Comparison of ENCODE assay signal across 23 mouse cellular contexts in the genomic region with DNA sequence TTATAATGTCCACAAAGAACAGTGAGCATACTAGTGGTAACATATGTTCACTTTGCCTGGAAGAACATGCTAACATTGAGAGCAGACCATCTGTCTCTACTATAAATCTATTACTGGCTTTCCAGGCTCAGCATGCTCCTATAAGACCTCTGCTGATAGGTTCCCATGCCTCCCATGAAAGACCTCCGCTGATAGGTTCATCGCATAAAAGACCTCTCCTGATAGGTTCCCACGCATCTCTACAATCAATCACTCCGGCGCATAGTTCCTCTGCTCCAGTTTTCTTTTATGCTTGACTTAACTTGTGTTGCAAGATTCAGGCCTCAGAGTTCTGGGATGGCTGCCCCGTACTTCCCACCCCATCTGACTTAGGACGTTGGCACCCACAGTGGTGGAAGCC.
A peak's percentile ranks its signal among the peaks of the same experiment; 100 is the strongest.
DNase-seq lines count a peak whose midpoint lies in the region; ATAC-seq lines count a peak whose summit lies in the region.
"Had no signal": no experiment of that assay in that cellular context is flagged by ENCODE, and none has a peak within 500 bp of the region (broad histone marks: within the 10 kb centered on the region; RNA-seq: fewer than 3 reads in every experiment).

No protein-coding gene starts in this region.

- no peaks in the 10 kb centered on the region for H3K27me3 ChIP-seq in hindbrain, embryonic 16.5 days (replicated peaks; ENCODE audit: control insufficient read depth, insufficient read depth, low read length)
- H3K27me3 ChIP-seq in hindbrain, embryonic 14.5 days (ENCODE audit: control insufficient read depth, insufficient read depth, low read length): no peaks in the 10 kb centered on the region
- no peaks in the 10 kb centered on the region for H3K27me3 ChIP-seq in neural tube, embryonic 14.5 days (ENCODE audit: control insufficient read depth, insufficient read depth, low read length)
- no peaks in the 10 kb centered on the region for H3K27me3 ChIP-seq in hindbrain, embryonic 11.5 days (ENCODE audit: control insufficient read depth, insufficient read depth, low read length)
- H3K27me3 ChIP-seq: hindbrain, embryonic 15.5 days; liver, embryonic 12.5 days had no signal

- no peak for DNase-seq in hindbrain, embryonic 14.5 days (ENCODE audit: low spot score)
- peak; percentile 37 for DNase-seq in retina, postnatal 1 day
- DNase-seq in retina, embryonic 14.5 days (ENCODE audit: low spot score): no peak
- DNase-seq in adipocyte (ENCODE audit: low spot score): peak; percentile 71
- no peak for DNase-seq in heart, postnatal 10 days
- no peak for DNase-seq in hindbrain, embryonic 11.5 days (ENCODE audit: low spot score)
- DNase-seq: adrenal gland, postnatal 14 days; B cell, adult 2 months; cerebellum, adult 11-12 months; cerebellum, postnatal 25 days; gastrocnemius, postnatal 14 days; kidney, adult 11 months; kidney, postnatal 25 days; liver, postnatal 0 days; thymus, postnatal 14 days had no signal

- no peak overlapping the region for H3K9ac ChIP-seq in hindbrain, embryonic 16.5 days (ENCODE audit: low read depth, low read length)
- H3K9ac ChIP-seq in hindbrain, embryonic 14.5 days: no peak overlapping the region
- no peak overlapping the region for H3K9ac ChIP-seq in neural tube, embryonic 14.5 days (replicated peaks; ENCODE audit: low read depth, low read length)
- no peak overlapping the region for H3K9ac ChIP-seq in hindbrain, embryonic 11.5 days (ENCODE audit: low read depth, low read length)
- H3K9ac ChIP-seq: hindbrain, embryonic 15.5 days; liver, embryonic 12.5 days; liver, postnatal 0 days had no signal

- ATAC-seq in hindbrain, embryonic 16.5 days: peak; percentile 64
- ATAC-seq in hindbrain, embryonic 14.5 days (ENCODE audit: low FRiP score): no peak
- ATAC-seq in neural tube, embryonic 14.5 days (ENCODE audit: low read depth): peak; percentile 28; the same call in 1 of the 2 replicates
- no peak for ATAC-seq in hindbrain, embryonic 11.5 days (ENCODE audit: low FRiP score)
- ATAC-seq: liver, embryonic 12.5 days; liver, postnatal 0 days had no signal

- no peak overlapping the region for H3K4me3 ChIP-seq in hindbrain, embryonic 16.5 days (ENCODE audit: low read length)
- no peak overlapping the region for H3K4me3 ChIP-seq in hindbrain, embryonic 14.5 days (replicated peaks; ENCODE audit: low read length)
- no peak overlapping the region for H3K4me3 ChIP-seq in neural tube, embryonic 14.5 days (ENCODE audit: low read depth, low read length)
- H3K4me3 ChIP-seq in hindbrain, embryonic 11.5 days (ENCODE audit: low read depth, low read length): no peak overlapping the region
- H3K4me3 ChIP-seq: erythroblast, embryonic 14.5 days; hindbrain, embryonic 15.5 days; layer of hippocampus, adult 2 months; liver, embryonic 12.5 days had no signal

- H3K4me1 ChIP-seq in hindbrain, embryonic 16.5 days (ENCODE audit: control insufficient read depth, insufficient read depth, low read depth, low read length): peaks cover 3% of the 10 kb centered on the region; the same call in 1 of the 2 replicates
- no peaks in the 10 kb centered on the region for H3K4me1 ChIP-seq in hindbrain, embryonic 14.5 days (replicated peaks; ENCODE audit: control insufficient read depth, insufficient read depth, low read length)
- no peaks in the 10 kb centered on the region for H3K4me1 ChIP-seq in neural tube, embryonic 14.5 days (ENCODE audit: control insufficient read depth, insufficient read depth, low read length)
- H3K4me1 ChIP-seq in hindbrain, embryonic 11.5 days (replicated peaks; ENCODE audit: control insufficient read depth, insufficient read depth, low read length): peaks cover 6% of the 10 kb centered on the region
- H3K4me1 ChIP-seq: hindbrain, embryonic 15.5 days; liver, embryonic 12.5 days had no signal

- intact Hi-C loops in heart, postnatal 10 days (cut with DNase I): no loop called here

- no peak overlapping the region for H3K4me2 ChIP-seq in hindbrain, embryonic 16.5 days (ENCODE audit: low read length)
- no peak overlapping the region for H3K4me2 ChIP-seq in hindbrain, embryonic 14.5 days (replicated peaks)
- H3K4me2 ChIP-seq in neural tube, embryonic 14.5 days (ENCODE audit: low read depth, low read length): no peak overlapping the region
- H3K4me2 ChIP-seq in hindbrain, embryonic 11.5 days (replicated peaks; ENCODE audit: low read depth, low read length): no peak overlapping the region
- H3K4me2 ChIP-seq: hindbrain, embryonic 15.5 days; liver, embryonic 12.5 days; midbrain, embryonic 11.5 days had no signal

- H3K36me3 ChIP-seq in hindbrain, embryonic 16.5 days (ENCODE audit: control insufficient read depth, insufficient read depth, low read length): no peaks in the 10 kb centered on the region
- H3K36me3 ChIP-seq in hindbrain, embryonic 14.5 days (replicated peaks; ENCODE audit: control insufficient read depth, insufficient read depth): no peaks in the 10 kb centered on the region
- H3K36me3 ChIP-seq in neural tube, embryonic 14.5 days (ENCODE audit: control insufficient read depth, insufficient read depth, low read length): no peaks in the 10 kb centered on the region
- no peaks in the 10 kb centered on the region for H3K36me3 ChIP-seq in hindbrain, embryonic 11.5 days (ENCODE audit: control insufficient read depth, insufficient read depth, low read length)
- H3K36me3 ChIP-seq: G1E; hindbrain, embryonic 15.5 days; liver, embryonic 12.5 days had no signal

- H3K9me3 ChIP-seq in hindbrain, embryonic 16.5 days (ENCODE audit: control insufficient read depth, low read length): no peaks in the 10 kb centered on the region
- no peaks in the 10 kb centered on the region for H3K9me3 ChIP-seq in hindbrain, embryonic 14.5 days (ENCODE audit: control insufficient read depth, low read length)
- no peaks in the 10 kb centered on the region for H3K9me3 ChIP-seq in neural tube, embryonic 14.5 days (ENCODE audit: control insufficient read depth, low read length)
- no peaks in the 10 kb centered on the region for H3K9me3 ChIP-seq in hindbrain, embryonic 11.5 days (ENCODE audit: control insufficient read depth, low read length)
- H3K9me3 ChIP-seq: G1E; hindbrain, embryonic 15.5 days; liver, embryonic 12.5 days had no signal

- no peak overlapping the region for H3K27ac ChIP-seq in hindbrain, embryonic 16.5 days (ENCODE audit: low read depth, low read length)
- no peak overlapping the region for H3K27ac ChIP-seq in hindbrain, embryonic 14.5 days
- H3K27ac ChIP-seq in neural tube, embryonic 14.5 days (ENCODE audit: low read depth, low read length): no peak overlapping the region
- H3K27ac ChIP-seq in hindbrain, embryonic 11.5 days (ENCODE audit: low read depth, low read length): no peak overlapping the region
- H3K27ac ChIP-seq: hindbrain, embryonic 15.5 days; layer of hippocampus, adult 2 months; liver, embryonic 12.5 days had no signal

- 77% methylated on average over 7 of the region's 7 CpGs for WGBS in hindbrain, embryonic 16.5 days
- 81% methylated on average over 7 of the region's 7 CpGs for WGBS in hindbrain, embryonic 14.5 days
- 70% methylated on average over 7 of the region's 7 CpGs for WGBS in neural tube, embryonic 14.5 days
- WGBS in hindbrain, embryonic 11.5 days: 89% methylated on average over 7 of the region's 7 CpGs

Comparison
In these comparisons a context has a peak if more than half of its experiments do, and no peak if none do; other contexts are left out.
1. ATAC-seq: peak in hindbrain, embryonic 16.5 days (single experiment) and neural tube, embryonic 14.5 days (single experiment); none in hindbrain, embryonic 14.5 days (single experiment) and hindbrain, embryonic 11.5 days (single experiment).
2. DNase-seq: peak in retina, postnatal 1 day (single experiment) and adipocyte (single experiment); none in hindbrain, embryonic 14.5 days (single experiment), retina, embryonic 14.5 days (single experiment), heart, postnatal 10 days (0 of 2) and hindbrain, embryonic 11.5 days (single experiment).